Mouse (Mus musculus): ENCODE measurements around the gene Zfp597.

GRCm38 (mm10) chr16:3884201-3885064, at the start of gene Zfp597, which contains the start of gene Gm20695:
- 0 out of 2 replicates have a peak, but pooled peaks have one; percentile 10 for TF ChIP-seq CTCF (IDR thresholded peaks at IDR 0.05; ENCODE audit: control insufficient read depth, insufficient read depth, low read length)
- peak; percentile 56; the same call in 1 of the 2 replicates for TF ChIP-seq POLR2A (IDR thresholded peaks at IDR 0.05; ENCODE audit: borderline replicate concordance, control insufficient read depth, low read depth, low read length)
